Mouse (Mus musculus): ENCODE measurements around the gene Pgrmc1. TPM values are rescaled to one million over a fixed set of nuclear protein-coding genes. Genes with fewer than 3 reads are reported as not detected.

Gene Pgrmc1
- polyA plus RNA-seq, 1 experiment = 55.7 TPM

GRCm38 (mm10) chrX:36599656-36600055 lies 1.6 kb downstream of the Pgrmc1 start:
- TF ChIP-seq POLR2A (IDR thresholded peaks at IDR 0.05; ENCODE audit: borderline replicate concordance, low read depth, low read length) = no peak
- TF ChIP-seq CTCF (IDR thresholded peaks at IDR 0.05; ENCODE audit: low read depth, low read length) = no peak
- Histone ChIP-seq H3K27ac (ENCODE audit: insufficient read depth, low read depth, low read length) (no peak overlapping the region), H3K4me3 (ENCODE audit: insufficient read depth, low read length) (no peak overlapping the region), H3K4me1 (ENCODE audit: control insufficient read depth, insufficient read depth, low read length) (peaks cover 2% of the 10 kb centered on the region; the same call in 1 of the 2 replicates)

- H3K4me1 ChIP-seq (ENCODE audit: control insufficient read depth, insufficient read depth, low read length) = peaks cover 2% of the 10 kb centered on the region; the same call in 1 of the 2 replicates
- no peak overlapping the region for H3K27ac ChIP-seq (ENCODE audit: insufficient read depth, low read depth, low read length)
- H3K4me3 ChIP-seq (ENCODE audit: insufficient read depth, low read length) = no peak overlapping the region
- TF ChIP-seq CTCF (IDR thresholded peaks at IDR 0.05; ENCODE audit: low read depth, low read length) (no peak), POLR2A (IDR thresholded peaks at IDR 0.05; ENCODE audit: borderline replicate concordance, low read depth, low read length) (no peak)
Observed at GRCm38 (mm10) chrX:36600066-36600465, 2.1 kb downstream of the Pgrmc1 start.

GRCm38 (mm10) chrX:36602926-36603325 lies 4.9 kb downstream of the Pgrmc1 start:
- Histone ChIP-seq H3K4me1 (ENCODE audit: control insufficient read depth, insufficient read depth, low read length) (peaks cover 2% of the 10 kb centered on the region; the same call in 1 of the 2 replicates), H3K27ac (ENCODE audit: insufficient read depth, low read depth, low read length) (no peak overlapping the region)

GRCm38 (mm10) chrX:36604040-36604439 lies 6.0 kb downstream of the Pgrmc1 start:
- Histone ChIP-seq H3K4me3 (ENCODE audit: insufficient read depth, low read length) (no peak overlapping the region), H3K27ac (ENCODE audit: insufficient read depth, low read depth, low read length) (no peak overlapping the region), H3K4me1 (ENCODE audit: control insufficient read depth, insufficient read depth, low read length) (peaks cover 2% of the 10 kb centered on the region; the same call in 1 of the 2 replicates)
- TF ChIP-seq CTCF (IDR thresholded peaks at IDR 0.05; ENCODE audit: low read depth, low read length) (no peak), POLR2A (IDR thresholded peaks at IDR 0.05; ENCODE audit: borderline replicate concordance, low read depth, low read length) (no peak)

More at GRCm38 (mm10) chrX:36602926-36603325, 4.9 kb downstream of the Pgrmc1 start:
- no peak overlapping the region for H3K4me3 ChIP-seq (ENCODE audit: insufficient read depth, low read length)
- no peak for TF ChIP-seq POLR2A (IDR thresholded peaks at IDR 0.05; ENCODE audit: borderline replicate concordance, low read depth, low read length)
- TF ChIP-seq CTCF (IDR thresholded peaks at IDR 0.05; ENCODE audit: low read depth, low read length) = no peak

GRCm38 (mm10) chrX:36609117-36609516 lies 11.1 kb downstream of the Pgrmc1 start:
- no peaks in the 10 kb centered on the region for H3K4me1 ChIP-seq (ENCODE audit: control insufficient read depth, insufficient read depth, low read length)
- no peak for TF ChIP-seq POLR2A (IDR thresholded peaks at IDR 0.05; ENCODE audit: borderline replicate concordance, low read depth, low read length)
- no peak for TF ChIP-seq CTCF (IDR thresholded peaks at IDR 0.05; ENCODE audit: low read depth, low read length)
- H3K4me3 ChIP-seq (ENCODE audit: insufficient read depth, low read length) = no peak overlapping the region
- no peak overlapping the region for H3K27ac ChIP-seq (ENCODE audit: insufficient read depth, low read depth, low read length)

GRCm38 (mm10) chrX:36628102-36628501 lies 30.1 kb downstream of the Pgrmc1 start:
- TF ChIP-seq CTCF (IDR thresholded peaks at IDR 0.05; ENCODE audit: low read depth, low read length) (no peak), POLR2A (IDR thresholded peaks at IDR 0.05; ENCODE audit: borderline replicate concordance, low read depth, low read length) (no peak)
- Histone ChIP-seq H3K4me1 (ENCODE audit: control insufficient read depth, insufficient read depth, low read length) (no peaks in the 10 kb centered on the region), H3K4me3 (ENCODE audit: insufficient read depth, low read length) (no peak overlapping the region), H3K27ac (ENCODE audit: insufficient read depth, low read depth, low read length) (no peak overlapping the region)

- H3K27ac ChIP-seq (ENCODE audit: insufficient read depth, low read depth, low read length) = no peak overlapping the region
- no peaks in the 10 kb centered on the region for H3K4me1 ChIP-seq (ENCODE audit: control insufficient read depth, insufficient read depth, low read length)
- no peak overlapping the region for H3K4me3 ChIP-seq (ENCODE audit: insufficient read depth, low read length)
- no peak for TF ChIP-seq POLR2A (IDR thresholded peaks at IDR 0.05; ENCODE audit: borderline replicate concordance, low read depth, low read length)
- no peak for TF ChIP-seq CTCF (IDR thresholded peaks at IDR 0.05; ENCODE audit: low read depth, low read length)
Observed at GRCm38 (mm10) chrX:36630771-36631170, 32.8 kb downstream of the Pgrmc1 start.

- no peak overlapping the region for H3K4me3 ChIP-seq (ENCODE audit: insufficient read depth, low read length)
- H3K27ac ChIP-seq (ENCODE audit: insufficient read depth, low read depth, low read length) = peak overlapping the region; percentile 30; the same call in 1 of the 2 replicates
- TF ChIP-seq POLR2A (IDR thresholded peaks at IDR 0.05; ENCODE audit: borderline replicate concordance, low read depth, low read length) (no peak), CTCF (IDR thresholded peaks at IDR 0.05; ENCODE audit: low read depth, low read length) (no peak)
- peaks cover 6% of the 10 kb centered on the region for H3K4me1 ChIP-seq (ENCODE audit: control insufficient read depth, insufficient read depth, low read length)
Observed at GRCm38 (mm10) chrX:36640046-36640445, 42.0 kb downstream of the Pgrmc1 start.

GRCm38 (mm10) chrX:36644657-36645551 lies 46.9 kb downstream of the Pgrmc1 start, which contains the start of gene Akap17b:
Gene Akap17b (minus strand): TSS chrX:36645395.
- H3K4me3 ChIP-seq (ENCODE audit: insufficient read depth, low read length) = peak within 1 kb of the TSS; percentile 72
- no peak for TF ChIP-seq POLR2A (IDR thresholded peaks at IDR 0.05; ENCODE audit: borderline replicate concordance, low read depth, low read length)
- TF ChIP-seq CTCF (IDR thresholded peaks at IDR 0.05; ENCODE audit: low read depth, low read length) = peak; percentile 56
- no peak within 1 kb of the TSS for H3K27ac ChIP-seq (ENCODE audit: insufficient read depth, low read depth, low read length)
- H3K4me1 ChIP-seq (ENCODE audit: control insufficient read depth, insufficient read depth, low read length) = peaks cover 6% of the 10 kb centered on the region

Other genes starting within 250 kb of the Pgrmc1 start
- not detected in 2 replicates for gene Gm6268, start 196.9 kb upstream of the Pgrmc1 start, polyA plus RNA-seq (2012; ENCODE audit: insufficient read depth, insufficient read length, missing spikeins)
- not detected in 2 replicates for gene Gm14569, start 106.4 kb upstream of the Pgrmc1 start, polyA plus RNA-seq (2012; ENCODE audit: insufficient read depth, insufficient read length, missing spikeins)
- gene Akap17b, start 47.2 kb downstream of the Pgrmc1 start, polyA plus RNA-seq (2012; ENCODE audit: insufficient read depth, insufficient read length, missing spikeins) = 1.1 and 2.1 TPM in 2 replicates
- 5.8 and 6.4 TPM in 2 replicates for gene Slc25a43, start 145.5 kb downstream of the Pgrmc1 start, polyA plus RNA-seq (2012; ENCODE audit: insufficient read depth, insufficient read length, missing spikeins)
- 259 and 263 TPM in 2 replicates for gene Slc25a5, start 197.4 kb downstream of the Pgrmc1 start, polyA plus RNA-seq (2012; ENCODE audit: insufficient read depth, insufficient read length, missing spikeins)